Mouse (Mus musculus) forebrain, embryonic 16.5 days (tissue): ENCODE measurements at regions not wholly inside any gene's neighbourhood (a gene's known extent, or its start where the extent isn't known, plus 50 kb on each side); places are given as distances from the start of the nearest gene placed in this dataset.

Source experiments
- ATAC-seq: fragments of 200-750 bp; cut with Nextera tagmentation; 2 replicates; pipeline ENCODE4 v1.8.0; 2017; ENCODE audit warnings: mild to moderate bottlenecking, moderate library complexity
- H3K27ac ChIP-seq: fragments of 300-500 bp; sonication (generic); 2 replicates; pipeline ENCODE4 v1.5.1; 2014; ENCODE audit warnings: low read length, control low read depth
- H3K27me3 ChIP-seq: fragments of 300-500 bp; sonication (generic); replicated peaks from 2 replicates; pipeline ENCODE4 v1.6.1; 2014; ENCODE audit warnings: low read length; ENCODE audit not compliant: control insufficient read depth, insufficient read depth
- H3K36me3 ChIP-seq: fragments of 300-500 bp; sonication (generic); 2 replicates; pipeline ENCODE4 v1.6.1; 2014; ENCODE audit not compliant: control insufficient read depth, insufficient read depth
- H3K4me1 ChIP-seq: fragments of 300-500 bp; sonication (generic); replicated peaks from 2 replicates; pipeline ENCODE4 v1.6.1; 2014; ENCODE audit warnings: low read length; ENCODE audit not compliant: control insufficient read depth, insufficient read depth
- H3K4me2 ChIP-seq: fragments of 300-500 bp; sonication (generic); 2 replicates; pipeline ENCODE4 v1.6.1; 2014; ENCODE audit warnings: mild to moderate bottlenecking, low read length, control low read depth
- H3K4me3 ChIP-seq: fragments of 300-500 bp; sonication (generic); replicated peaks from 2 replicates; pipeline ENCODE4 v1.5.1; 2014; ENCODE audit warnings: mild to moderate bottlenecking, low read length, control low read depth
- H3K9ac ChIP-seq: fragments of 300-500 bp; sonication (generic); replicated peaks from 2 replicates; pipeline ENCODE4 v1.6.1; 2014; ENCODE audit warnings: low read depth, low read length, control low read depth
- H3K9me3 ChIP-seq: fragments of 300-500 bp; sonication (generic); 2 replicates; pipeline ENCODE4 v1.6.1; 2016; ENCODE audit warnings: low read length; ENCODE audit not compliant: control insufficient read depth
- WGBS: fragments of 180-500 bp; shearing (Covaris S2); extraction: QIAGEN DNeasy Blood & Tissue Kit; methylation state at CpG from one replicate; pipeline ENCODE4 v1.1.7; 2014; 5-methylcytosine and 5-hydroxymethylcytosine counted together

- Histone ChIP-seq H3K27me3 (no peaks in the 10 kb centered on the region), H3K9ac (no peak overlapping the region)
- 63% methylated on average over 5 of the region's 5 CpGs for WGBS
These were observed 68.2 kb upstream of the Prickle1 start for GRCm38 (mm10) chr15:93663876-93664275.

GRCm38 (mm10) chr15:93662601-93663000 lies 66.9 kb upstream of the Prickle1 start:
- no peak for ATAC-seq
- Histone ChIP-seq H3K9ac (no peak overlapping the region), H3K4me1 (no peaks in the 10 kb centered on the region), H3K9me3 (0 out of 2 replicates have a peak, but pooled peaks cover 2% of the 10 kb centered on the region), H3K27ac (no peak overlapping the region), H3K36me3 (no peaks in the 10 kb centered on the region), H3K4me2 (no peak overlapping the region), H3K27me3 (no peaks in the 10 kb centered on the region), H3K4me3 (no peak overlapping the region)
- WGBS, result 100% methylated on average over 1 of the region's 1 CpGs

More at GRCm38 (mm10) chr15:93663876-93664275, 68.2 kb upstream of the Prickle1 start:
- no peak for ATAC-seq
- H3K4me3 ChIP-seq, result no peak overlapping the region
- H3K36me3 ChIP-seq, result no peaks in the 10 kb centered on the region
- H3K27ac ChIP-seq, result no peak overlapping the region
- no peak overlapping the region for H3K4me2 ChIP-seq
- H3K4me1 ChIP-seq, result no peaks in the 10 kb centered on the region
- 0 out of 2 replicates have a peak, but pooled peaks cover 2% of the 10 kb centered on the region for H3K9me3 ChIP-seq

- no peaks in the 10 kb centered on the region for H3K36me3 ChIP-seq
- WGBS, result 97% methylated on average over 2 of the region's 2 CpGs
- H3K27me3 ChIP-seq, result no peaks in the 10 kb centered on the region
- no peaks in the 10 kb centered on the region for H3K4me1 ChIP-seq
- no peak overlapping the region for H3K9ac ChIP-seq
- ATAC-seq, result no peak
- 0 out of 2 replicates have a peak, but pooled peaks cover 2% of the 10 kb centered on the region for H3K9me3 ChIP-seq
- no peak overlapping the region for H3K4me3 ChIP-seq
- no peak overlapping the region for H3K27ac ChIP-seq
- no peak overlapping the region for H3K4me2 ChIP-seq
These were observed 66.1 kb upstream of the Prickle1 start for GRCm38 (mm10) chr15:93661801-93662200.

- Histone ChIP-seq H3K27ac (no peak overlapping the region), H3K4me2 (no peak overlapping the region)
- WGBS, result 95% methylated on average over 14 of the region's 14 CpGs
These were observed 65.4 kb upstream of the Prickle1 start for GRCm38 (mm10) chr15:93660952-93661648.

GRCm38 (mm10) chr15:93657171-93657570 lies 61.5 kb upstream of the Prickle1 start:
- no peak overlapping the region for H3K4me2 ChIP-seq
- H3K36me3 ChIP-seq, result no peaks in the 10 kb centered on the region
- no peaks in the 10 kb centered on the region for H3K27me3 ChIP-seq
- H3K27ac ChIP-seq, result no peak overlapping the region
- no peak overlapping the region for H3K4me3 ChIP-seq
- ATAC-seq, result no peak
- H3K9me3 ChIP-seq, result 0 out of 2 replicates have a peak, but pooled peaks cover 2% of the 10 kb centered on the region
- WGBS, result 92% methylated on average over 6 of the region's 6 CpGs
- H3K4me1 ChIP-seq, result no peaks in the 10 kb centered on the region
- H3K9ac ChIP-seq, result no peak overlapping the region

More at GRCm38 (mm10) chr15:93660952-93661648, 65.4 kb upstream of the Prickle1 start:
- H3K9ac ChIP-seq, result no peak overlapping the region
- no peaks in the 10 kb centered on the region for H3K36me3 ChIP-seq
- H3K9me3 ChIP-seq, result 0 out of 2 replicates have a peak, but pooled peaks cover 2% of the 10 kb centered on the region
- H3K4me1 ChIP-seq, result no peaks in the 10 kb centered on the region
- no peak overlapping the region for H3K4me3 ChIP-seq
- no peak for ATAC-seq
- H3K27me3 ChIP-seq, result no peaks in the 10 kb centered on the region

- no peaks in the 10 kb centered on the region for H3K27me3 ChIP-seq
- no peak overlapping the region for H3K4me2 ChIP-seq
- no peak overlapping the region for H3K9ac ChIP-seq
- H3K4me1 ChIP-seq, result no peaks in the 10 kb centered on the region
- H3K27ac ChIP-seq, result no peak overlapping the region; the same call in 1 of the 2 replicates
- H3K4me3 ChIP-seq, result no peak overlapping the region
- no peaks in the 10 kb centered on the region for H3K9me3 ChIP-seq
- WGBS, result 78% methylated on average over 6 of the region's 6 CpGs
- H3K36me3 ChIP-seq, result no peaks in the 10 kb centered on the region
- ATAC-seq, result no peak
These were observed 61.0 kb upstream of the Prickle1 start for GRCm38 (mm10) chr15:93656713-93657112.

GRCm38 (mm10) chr15:93655743-93656142 lies 60.1 kb upstream of the Prickle1 start:
- no peak overlapping the region for H3K4me3 ChIP-seq
- no peaks in the 10 kb centered on the region for H3K9me3 ChIP-seq
- 97% methylated on average over 6 of the region's 6 CpGs for WGBS
- no peaks in the 10 kb centered on the region for H3K4me1 ChIP-seq
- no peak for ATAC-seq
- H3K27ac ChIP-seq, result no peak overlapping the region
- no peaks in the 10 kb centered on the region for H3K36me3 ChIP-seq
- no peak overlapping the region for H3K9ac ChIP-seq
- no peak overlapping the region for H3K4me2 ChIP-seq
- H3K27me3 ChIP-seq, result no peaks in the 10 kb centered on the region

- H3K4me1 ChIP-seq, result no peaks in the 10 kb centered on the region
- 89% methylated on average over 6 of the region's 6 CpGs for WGBS
- ATAC-seq, result no peak
- H3K27ac ChIP-seq, result no peak overlapping the region
- no peaks in the 10 kb centered on the region for H3K9me3 ChIP-seq
- no peak overlapping the region for H3K9ac ChIP-seq
- H3K27me3 ChIP-seq, result no peaks in the 10 kb centered on the region
- H3K4me3 ChIP-seq, result no peak overlapping the region
- no peaks in the 10 kb centered on the region for H3K36me3 ChIP-seq
- no peak overlapping the region for H3K4me2 ChIP-seq
These were observed 59.6 kb upstream of the Prickle1 start for GRCm38 (mm10) chr15:93655243-93655642.

- Histone ChIP-seq H3K4me1 (no peaks in the 10 kb centered on the region), H3K4me3 (no peak overlapping the region), H3K36me3 (no peaks in the 10 kb centered on the region), H3K9ac (no peak overlapping the region), H3K27me3 (no peaks in the 10 kb centered on the region), H3K9me3 (no peaks in the 10 kb centered on the region), H3K27ac (no peak overlapping the region), H3K4me2 (no peak overlapping the region)
- ATAC-seq, result no peak
- WGBS, result 100% methylated on average over 1 of the region's 1 CpGs
These were observed 57.7 kb upstream of the Prickle1 start for GRCm38 (mm10) chr15:93653378-93653777.
